In the genomic region with DNA sequence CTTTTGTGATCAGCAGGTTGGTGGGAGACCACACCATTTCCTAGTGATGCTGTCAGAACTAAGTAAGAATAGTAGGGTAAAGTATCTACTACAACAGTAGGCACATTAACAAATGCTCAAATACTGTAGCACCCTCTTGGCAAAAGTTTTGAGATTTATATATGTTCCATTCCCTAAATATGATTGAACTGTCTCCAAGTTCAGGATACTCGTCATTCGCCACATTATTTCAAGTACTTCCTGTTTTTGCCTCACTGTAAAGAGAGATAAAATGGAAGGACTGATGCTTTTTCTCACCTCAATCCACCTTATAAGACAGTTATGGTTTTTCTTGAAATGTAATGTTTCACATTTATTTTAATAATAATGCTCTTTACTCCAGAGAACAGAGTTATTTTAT, we compare ENCODE assay signal across 17 mouse cellular contexts.
"Had no signal": no experiment of that assay in that cellular context is flagged by ENCODE, and none has a peak within 500 bp of the region (broad histone marks: within the 10 kb centered on the region; RNA-seq: fewer than 3 reads in every experiment).

No protein-coding gene starts in this region.

- DNase-seq: left cerebral cortex, postnatal 4 days; liver; liver, embryonic 13.5 days; liver, postnatal 0 days; lung, adult 18-20 months; lung, adult 2 months; lung, embryonic 14.5 days; lung, postnatal 10 days; lung, postnatal 14 days; lung, postnatal 36 days; lung, postnatal 4 days; midbrain, embryonic 14.5 days had no signal

- ATAC-seq: liver, embryonic 12.5 days; liver, postnatal 0 days; lung, postnatal 0 days; midbrain, embryonic 13.5 days; midbrain, embryonic 15.5 days; midbrain, embryonic 16.5 days had no signal
